Mouse (Mus musculus): ENCODE measurements around the gene Ak2.

GRCm38 (mm10) chr4:128947326-128947933 is 44.3 kb upstream of the Ak2 start:
- no peak for TF ChIP-seq ZNF384 (IDR thresholded peaks at IDR 0.05; ENCODE audit: low read depth, low read length)
- no peak for TF ChIP-seq HCFC1 (IDR thresholded peaks at IDR 0.05; ENCODE audit: borderline replicate concordance, insufficient read depth, low read length)
- no peak for TF ChIP-seq CHD2 (IDR thresholded peaks at IDR 0.05; ENCODE audit: low read depth, low read length)
